Mouse (Mus musculus) ES-E14 (cell line): ENCODE results near the gene Ifna16.

Experiments
- CHD2 ChIP-seq: IDR thresholded peaks from 2 replicates; pipeline ENCODE4 v1.6.1; 2014; ENCODE audit warnings: mild to moderate bottlenecking, low read depth, low read length, inconsistent platforms
- MAFK ChIP-seq: IDR thresholded peaks from 2 replicates; pipeline ENCODE4 v1.6.1; 2014; ENCODE audit warnings: mild to moderate bottlenecking, low read depth, low read length, inconsistent platforms; ENCODE audit not compliant: insufficient read depth
- ZNF384 ChIP-seq: IDR thresholded peaks from 2 replicates; pipeline ENCODE4 v1.6.1; 2012; ENCODE audit warnings: low read depth, low read length, inconsistent platforms

GRCm38 (mm10) chr4:88640704-88641076 lies 36.0 kb downstream of the Ifna16 start:
- TF ChIP-seq CHD2, result no peak
- TF ChIP-seq ZNF384, result no peak
- no peak for TF ChIP-seq MAFK
